Mouse (Mus musculus): ENCODE results near the gene Rtl1.

DNA sequence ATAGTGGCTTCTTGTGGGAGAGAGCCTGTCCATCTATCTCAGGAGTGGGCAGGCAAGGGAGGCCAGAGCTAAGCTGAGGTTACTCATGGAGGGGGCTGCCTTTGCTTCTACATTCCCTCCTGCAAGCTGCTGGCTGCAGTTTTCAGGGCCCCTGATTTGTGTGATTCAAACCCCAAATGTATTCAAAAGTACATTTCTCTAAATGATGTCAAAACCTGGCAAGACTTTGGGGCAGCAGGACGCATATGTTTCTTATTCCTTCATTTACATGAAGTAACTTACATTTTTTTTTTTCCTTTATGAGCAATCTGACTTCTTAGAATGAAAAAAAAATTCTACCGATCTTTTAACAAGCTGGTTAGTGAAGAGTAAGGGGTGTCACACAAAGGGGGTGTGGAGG is 48.4 kb downstream of the Rtl1 start:
- no peak for TF ChIP-seq TAL1 (IDR thresholded peaks at IDR 0.05; ENCODE audit: low read length)
- no peak for TF ChIP-seq GATA1 (IDR thresholded peaks at IDR 0.05; ENCODE audit: low read length)
